Mouse (Mus musculus): ENCODE measurements at regions not wholly inside any gene's neighbourhood (a gene's known extent, or its start where the extent isn't known, plus 50 kb on each side); places are given as distances from the start of the nearest gene placed in this dataset.

DNA sequence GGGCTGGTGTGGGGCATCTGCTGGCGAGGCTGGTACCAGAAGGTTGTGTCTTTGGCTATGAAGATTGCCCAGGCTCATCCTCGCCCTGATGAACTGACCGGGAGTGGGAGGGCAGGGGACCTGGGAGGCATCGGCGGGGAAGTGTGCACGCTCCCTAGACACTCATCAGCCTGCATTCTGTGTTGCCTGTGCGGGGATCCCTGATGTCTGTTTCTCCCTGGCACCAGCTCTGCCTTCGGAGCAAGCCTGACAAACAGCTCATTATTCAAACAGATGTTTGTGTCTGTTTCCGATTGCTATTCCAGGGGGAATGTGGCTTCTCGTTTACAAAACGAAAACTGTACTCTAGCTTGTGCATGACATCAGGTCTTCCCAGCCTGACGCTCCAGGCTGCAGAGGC lies 412.3 kb downstream of the Cdh26 start:
- no peak for DNase-seq

DNA sequence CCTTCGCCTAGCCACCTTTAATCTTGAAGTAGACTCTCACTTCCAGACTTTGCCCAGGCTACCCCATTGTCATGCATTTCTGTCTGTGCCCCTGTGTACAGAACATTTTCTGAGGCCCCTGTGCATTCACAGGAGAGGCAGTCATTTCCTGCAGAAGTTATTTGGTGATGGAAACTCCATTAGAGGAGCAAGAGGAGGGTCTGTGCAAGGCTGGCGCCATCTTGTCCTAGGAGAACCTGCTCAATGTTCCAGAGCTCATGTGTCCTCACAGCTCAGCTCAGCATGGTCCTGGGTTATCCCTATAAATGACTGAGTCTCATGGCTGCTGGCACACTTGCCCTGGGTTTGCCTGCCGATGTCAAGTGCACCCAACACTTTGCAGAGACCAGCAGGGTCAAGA lies 413.1 kb downstream of the Cdh26 start:
- DNase-seq = no peak

DNA sequence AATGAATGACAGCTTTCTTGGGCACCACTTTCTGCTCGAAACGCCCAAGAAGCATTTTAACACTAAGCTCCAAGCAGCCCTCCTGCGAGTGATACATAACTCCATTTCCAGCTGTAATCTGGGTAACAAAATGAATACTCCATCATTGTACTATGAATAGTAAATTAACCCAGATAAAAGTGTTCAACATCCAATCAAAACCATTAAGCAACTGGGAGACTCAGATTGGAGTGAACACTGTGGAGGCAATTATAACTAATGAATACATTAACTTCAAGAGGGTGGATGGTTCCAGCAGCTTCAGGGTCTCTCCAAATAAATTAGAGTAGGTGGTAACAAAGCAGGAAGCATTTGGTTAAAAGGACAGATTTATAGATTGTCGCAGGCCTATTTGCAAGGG lies 414.2 kb downstream of the Cdh26 start:
- DNase-seq = no peak

DNA sequence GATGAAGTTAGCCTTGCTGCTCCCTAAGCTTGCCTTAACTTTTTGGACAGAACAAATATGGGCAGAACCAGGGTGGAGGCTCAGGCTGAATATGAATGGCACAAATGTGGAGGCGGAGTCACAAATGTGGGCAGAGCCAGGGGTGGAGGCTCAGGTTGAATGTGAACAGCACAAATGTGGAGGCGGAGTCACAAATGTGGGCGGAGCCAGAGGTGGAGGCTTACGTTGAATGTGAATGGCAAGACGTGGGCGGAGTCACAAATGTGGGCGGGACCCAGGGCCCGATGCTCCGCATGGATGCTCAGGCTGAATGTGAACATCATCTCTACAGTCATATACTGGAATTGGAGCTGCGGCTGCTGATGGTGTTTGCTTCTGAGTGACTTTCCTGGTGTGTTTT lies 420.0 kb downstream of the Cdh26 start:
- DNase-seq = no peak

DNA sequence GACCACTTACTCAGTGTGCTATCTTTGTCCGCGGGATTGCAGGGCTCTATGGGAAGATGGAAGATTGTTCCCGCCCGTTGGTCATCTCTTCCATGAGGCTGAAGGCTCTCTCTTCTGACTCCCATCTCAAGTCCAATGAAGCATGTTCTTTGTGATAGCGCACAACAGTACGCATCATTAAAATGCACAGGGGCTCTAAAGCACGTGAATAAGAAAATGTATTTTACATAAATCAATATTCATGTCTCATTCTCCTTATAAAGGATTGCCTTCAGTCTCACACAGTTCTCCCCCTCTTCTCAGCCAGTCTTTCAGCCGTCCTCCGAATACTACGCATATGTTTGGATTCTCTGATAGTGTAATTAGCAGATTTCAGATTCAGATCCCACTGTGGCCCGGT lies 420.4 kb downstream of the Cdh26 start:
- no peak for DNase-seq

DNA sequence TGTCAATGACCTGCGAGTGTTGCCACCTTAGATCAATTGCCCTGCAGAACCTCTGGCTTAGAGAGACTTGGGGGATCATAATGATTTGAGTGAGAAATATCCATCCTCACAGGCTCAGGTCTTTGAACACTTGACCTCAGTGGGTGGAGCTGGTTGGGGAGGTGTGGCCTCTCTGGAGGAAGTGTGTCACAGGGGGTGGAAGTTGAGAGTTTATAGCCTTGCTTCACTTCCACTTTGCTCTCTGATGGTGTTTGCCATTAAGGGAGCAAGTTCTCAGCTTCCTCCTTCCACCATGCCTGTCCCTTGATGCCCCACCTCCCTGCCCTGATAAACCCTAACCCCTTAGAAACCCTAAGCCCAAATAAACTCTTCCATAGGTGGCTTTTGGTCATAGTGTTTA lies 423.7 kb downstream of the Cdh26 start:
- no peak for DNase-seq

DNA sequence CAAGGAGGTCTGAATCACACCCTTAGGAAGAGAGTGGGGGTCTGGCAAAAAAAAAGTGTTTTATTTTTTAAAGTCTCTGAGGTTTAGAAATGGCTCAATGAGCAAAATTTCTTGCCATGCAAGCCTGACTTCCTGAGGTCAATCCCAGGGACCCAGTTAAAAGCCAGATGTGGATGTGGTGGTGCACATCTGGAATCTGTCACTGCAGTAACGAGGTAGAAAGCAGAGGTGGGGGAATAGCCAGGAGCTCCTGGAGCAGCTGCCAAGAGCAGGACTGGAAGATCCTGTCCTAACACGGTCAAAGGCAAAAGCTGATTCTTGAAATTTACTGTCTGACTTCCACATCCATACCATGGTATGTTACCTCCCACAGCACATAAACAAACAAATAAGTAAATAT lies 424.4 kb downstream of the Cdh26 start:
- no peak for DNase-seq

DNA sequence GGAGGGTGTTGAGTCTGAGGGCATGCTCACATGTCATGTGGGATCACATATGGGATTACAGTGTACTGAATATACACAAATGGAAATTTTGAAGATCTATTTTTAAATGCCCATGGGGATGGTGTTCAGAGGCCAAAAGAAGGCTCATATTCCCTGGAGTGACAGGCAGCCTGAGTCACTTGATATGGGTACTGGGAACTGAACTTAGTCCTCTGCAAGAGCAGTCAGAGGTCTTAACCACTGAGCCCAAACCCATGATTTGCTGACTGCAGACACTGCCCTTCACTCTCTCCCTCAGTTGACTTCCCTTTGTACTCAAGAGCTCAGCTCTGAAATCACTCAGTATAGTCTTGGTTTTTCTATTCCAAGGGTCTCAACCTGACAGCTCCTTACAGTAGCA lies 432.3 kb downstream of the Cdh26 start:
- DNase-seq = no peak

DNA sequence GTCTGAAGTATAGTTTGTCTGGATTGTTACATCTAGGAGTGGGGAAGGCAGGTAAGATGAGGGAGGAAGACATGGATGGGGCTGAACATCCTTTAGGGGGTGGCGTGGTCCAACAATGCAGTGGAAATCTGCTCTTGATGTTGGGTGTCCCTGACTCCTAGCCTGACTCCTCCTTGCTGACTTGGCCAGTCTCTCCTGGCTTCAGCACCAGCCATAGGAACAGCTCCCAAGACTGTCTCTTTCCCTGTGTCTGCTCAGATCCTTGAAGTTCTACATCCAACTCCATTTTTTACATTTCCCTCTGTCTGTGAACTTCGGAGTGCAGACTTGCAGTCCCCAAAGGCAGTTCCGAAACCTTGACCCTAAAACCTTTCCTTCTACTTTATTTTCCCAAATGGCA lies 436.8 kb downstream of the Cdh26 start:
- no peak for DNase-seq

DNA sequence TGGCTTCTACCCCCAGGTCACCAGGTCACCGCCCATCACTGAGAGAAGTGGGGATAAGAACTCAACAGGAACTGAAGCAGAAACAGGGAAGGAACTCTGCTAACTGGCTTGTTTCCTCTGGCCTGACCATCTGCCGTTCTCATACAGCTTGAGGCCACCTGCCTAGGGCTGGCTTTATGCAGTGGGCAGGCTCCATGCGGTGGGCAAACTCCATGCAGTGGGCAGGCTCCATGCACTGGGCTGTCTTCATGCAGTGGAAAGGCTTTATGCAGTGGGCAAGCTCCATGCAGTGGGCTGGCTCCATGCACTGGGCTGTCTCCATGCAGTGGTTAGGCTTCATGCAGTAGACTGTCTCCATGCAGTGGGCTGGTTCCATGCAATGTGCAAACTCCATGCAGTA lies 438.8 kb downstream of the Cdh26 start:
- DNase-seq = no peak

DNA sequence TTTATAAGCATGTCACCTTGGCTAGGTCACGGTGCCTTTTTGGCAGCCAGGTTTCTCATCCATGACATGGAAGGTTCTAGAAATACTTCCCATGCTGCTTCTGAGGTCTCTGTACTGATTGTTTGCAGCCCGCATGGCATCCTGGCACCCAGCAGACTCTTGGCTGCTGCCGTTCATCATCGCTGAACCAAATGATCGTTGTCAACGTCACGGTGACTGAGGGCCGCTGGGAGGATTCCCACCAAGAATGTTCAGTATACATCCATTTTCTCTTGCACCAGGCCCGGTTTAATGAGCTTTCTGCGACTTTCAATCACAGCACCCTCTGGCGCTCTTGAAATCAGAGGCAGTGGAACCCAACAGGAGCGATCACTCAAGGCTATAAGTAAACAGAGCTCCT lies 448.1 kb downstream of the Cdh26 start:
- DNase-seq = no peak

DNA sequence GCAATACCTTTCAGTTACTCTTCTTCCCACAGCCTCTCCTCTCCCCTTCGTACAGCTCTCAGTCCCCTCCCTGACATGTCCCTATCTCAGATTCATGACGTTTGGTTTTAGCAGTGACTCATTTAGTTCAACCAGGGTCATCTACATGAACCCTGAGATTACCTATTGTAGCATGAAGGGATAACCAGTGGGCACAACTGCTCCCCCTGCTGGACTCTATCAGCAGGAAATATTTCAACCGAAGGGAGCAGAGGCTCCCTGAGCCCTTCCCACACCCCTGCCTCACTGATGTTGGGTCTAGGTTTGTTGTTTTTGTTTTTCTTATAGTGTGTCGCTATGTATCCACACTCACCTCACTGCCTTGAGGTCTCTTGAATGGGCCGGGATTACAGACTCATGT lies 455.4 kb downstream of the Cdh26 start:
- DNase-seq = peak; percentile 2

DNA sequence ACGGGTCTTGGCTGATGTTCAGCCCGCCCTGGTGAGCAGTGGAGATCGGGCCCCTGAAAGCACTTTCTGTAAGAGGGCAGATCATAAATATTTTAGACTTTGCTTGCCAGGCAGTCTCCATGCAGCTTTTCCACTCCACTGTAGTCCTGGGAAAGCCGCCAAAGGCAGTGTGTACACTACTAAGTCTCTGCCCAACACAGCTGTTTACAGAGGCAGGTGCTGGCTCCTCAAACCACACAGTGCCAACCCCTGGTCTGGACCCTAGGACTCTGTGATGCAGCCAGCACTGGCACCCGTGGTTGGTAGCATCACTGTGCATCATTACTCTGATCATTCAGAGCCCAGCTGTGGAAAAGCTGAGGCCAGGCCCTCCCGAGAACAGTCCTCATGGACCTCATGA lies 458.4 kb downstream of the Cdh26 start:
- no peak for DNase-seq

DNA sequence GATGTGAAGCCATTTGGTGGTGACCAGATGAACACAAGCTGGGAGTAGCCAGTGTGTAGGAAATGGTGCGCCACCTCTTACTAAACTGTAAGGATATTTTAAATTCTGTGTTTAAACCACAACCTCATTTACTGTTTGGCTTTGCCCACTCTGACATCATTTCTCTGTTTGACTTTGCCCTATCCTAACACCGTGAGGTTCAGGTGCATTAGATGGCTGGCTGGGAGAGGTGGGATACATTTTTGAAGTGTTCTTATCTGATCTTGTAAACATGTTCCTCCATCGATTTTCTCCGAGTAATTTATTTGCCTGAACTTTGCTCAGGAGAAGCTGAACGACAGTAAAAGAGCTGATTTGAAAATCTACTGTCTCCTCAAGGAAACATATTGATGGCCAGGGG lies 472.1 kb downstream of the Cdh26 start:
- no peak for DNase-seq

DNA sequence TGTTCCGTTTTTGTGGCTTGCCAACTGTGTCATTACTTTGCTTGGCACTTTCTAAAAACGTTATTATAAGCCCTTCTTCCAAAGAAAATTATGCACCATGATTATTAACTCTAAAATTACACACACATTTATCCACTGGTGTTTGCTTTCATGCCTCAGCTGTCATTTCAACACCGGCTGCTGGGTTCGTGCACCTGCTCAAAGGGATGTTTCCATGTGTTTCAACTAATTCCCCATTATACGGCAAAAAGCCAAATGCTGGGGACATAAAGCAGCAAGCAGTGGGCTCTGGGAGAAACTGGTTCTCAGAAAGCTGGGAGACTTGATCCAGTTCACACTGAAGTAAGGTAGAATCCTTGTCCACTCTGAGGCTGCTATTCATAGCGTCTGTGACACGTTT lies 479.0 kb downstream of the Cdh26 start:
- DNase-seq = no peak

DNA sequence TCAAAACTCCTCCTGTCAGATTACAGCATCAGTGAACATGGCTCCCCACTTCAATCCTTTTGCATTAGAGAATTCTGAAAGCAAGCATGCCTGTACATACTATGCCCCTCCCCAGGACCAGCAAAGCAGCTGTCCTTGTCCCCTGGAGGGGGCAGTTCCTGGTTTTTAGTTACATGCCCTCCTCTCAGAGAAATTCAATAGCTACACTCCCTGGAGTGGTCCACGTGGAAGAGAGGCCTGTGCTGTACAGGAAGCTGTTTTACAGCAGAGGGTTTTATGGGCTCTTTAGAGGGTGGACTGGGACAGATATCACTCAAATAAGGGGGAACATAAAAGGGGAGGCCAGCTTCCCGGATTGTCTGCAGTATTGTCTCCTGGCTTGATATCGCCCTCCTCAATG lies 481.3 kb downstream of the Cdh26 start:
- no peak for DNase-seq

DNA sequence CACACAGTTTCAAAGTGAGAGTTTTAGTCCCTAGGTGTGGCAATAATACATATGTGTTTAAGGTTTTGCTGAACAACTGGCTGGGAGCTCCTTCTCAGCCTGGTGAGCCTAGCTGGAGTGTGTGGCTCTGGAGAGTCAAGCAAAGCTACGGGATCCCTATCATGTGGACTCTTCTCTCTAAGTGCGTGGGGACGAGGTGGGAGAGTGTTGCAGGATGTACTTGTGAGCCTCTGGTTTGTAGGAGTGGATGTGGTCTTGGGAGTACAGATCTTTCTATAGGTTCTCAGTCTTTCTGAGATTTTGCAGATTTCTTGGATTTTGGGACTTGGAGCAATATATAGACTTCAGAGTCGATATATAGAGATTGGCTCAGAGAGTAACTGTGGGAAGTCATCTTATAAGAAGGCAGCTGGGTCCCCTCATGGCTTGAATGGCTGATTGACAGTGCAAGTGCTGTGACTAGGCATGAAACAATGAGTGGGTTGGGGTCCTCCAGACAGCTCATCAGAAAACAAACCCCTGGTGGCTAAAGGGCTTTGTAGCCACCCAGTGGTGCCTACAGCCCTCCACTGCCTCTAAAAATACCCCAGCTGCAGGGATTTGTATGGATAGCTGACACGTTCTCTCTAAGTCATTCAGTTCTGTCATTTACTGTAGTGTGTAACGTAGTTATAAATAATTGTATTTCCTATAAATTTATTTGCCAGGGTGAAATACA lies 486.1 kb downstream of the Cdh26 start:
- DNase-seq = no peak

DNA sequence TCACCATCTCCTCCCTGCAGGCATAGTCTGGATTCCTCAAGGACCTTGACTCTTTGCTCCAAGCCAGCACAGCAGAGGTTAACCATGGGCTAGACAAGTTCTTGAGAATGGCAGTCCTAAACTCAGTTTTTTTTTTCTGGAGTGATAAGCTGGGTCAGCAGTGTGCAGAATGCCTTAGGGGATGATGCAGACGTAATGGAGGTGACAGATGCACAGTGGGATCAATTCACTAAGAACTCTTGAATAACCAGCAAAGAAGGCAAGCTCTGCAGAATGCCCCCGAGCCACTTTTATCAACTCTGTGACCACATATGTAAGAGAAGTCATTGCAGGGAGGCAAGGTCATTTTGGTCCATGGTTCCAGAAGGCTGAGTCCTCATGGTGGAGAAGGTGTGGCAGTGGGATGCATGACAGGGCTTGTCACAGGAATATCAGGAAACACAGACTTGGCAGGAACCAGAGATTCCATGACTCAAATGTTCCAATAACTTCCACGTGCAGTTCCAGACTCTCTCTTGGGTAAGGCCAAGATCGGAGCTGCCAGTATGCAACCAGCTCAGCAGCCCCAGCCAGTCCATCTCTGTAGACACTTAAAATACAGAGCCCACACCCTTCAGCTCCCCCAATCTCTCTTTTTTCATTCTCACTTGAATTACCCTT lies 494.3 kb downstream of the Cdh26 start:
- no peak for DNase-seq

DNA sequence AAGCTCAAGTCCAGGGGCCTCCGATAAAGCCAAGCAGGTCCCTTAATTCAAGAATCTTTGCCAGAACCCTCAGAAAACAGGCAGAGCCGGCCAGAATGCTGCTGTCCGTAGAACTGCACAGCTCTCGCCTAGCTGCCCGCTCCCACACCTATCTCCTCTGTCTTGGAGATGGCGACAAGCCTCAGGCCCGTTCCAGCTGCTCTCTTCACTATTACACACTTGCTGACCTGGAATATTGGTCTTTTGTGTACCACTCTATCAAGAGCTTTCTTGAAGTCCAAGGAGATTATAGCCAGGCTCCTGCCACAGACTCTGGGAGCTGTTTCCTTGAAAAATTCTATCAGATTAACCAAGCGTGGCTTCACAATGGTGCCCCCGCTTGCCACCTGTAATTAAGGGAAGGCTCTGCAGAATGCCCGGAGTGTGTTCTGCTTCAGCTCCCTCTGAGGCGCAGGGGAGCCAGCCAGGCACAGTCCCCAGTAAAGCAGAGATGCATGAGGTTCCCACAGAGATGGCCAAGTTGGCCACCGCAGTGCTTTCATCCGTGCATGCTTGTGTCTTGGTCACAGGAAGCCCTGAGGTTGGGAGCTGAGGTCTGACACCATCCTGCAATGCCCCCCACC lies 496.8 kb downstream of the Cdh26 start:
- no peak for DNase-seq

DNA sequence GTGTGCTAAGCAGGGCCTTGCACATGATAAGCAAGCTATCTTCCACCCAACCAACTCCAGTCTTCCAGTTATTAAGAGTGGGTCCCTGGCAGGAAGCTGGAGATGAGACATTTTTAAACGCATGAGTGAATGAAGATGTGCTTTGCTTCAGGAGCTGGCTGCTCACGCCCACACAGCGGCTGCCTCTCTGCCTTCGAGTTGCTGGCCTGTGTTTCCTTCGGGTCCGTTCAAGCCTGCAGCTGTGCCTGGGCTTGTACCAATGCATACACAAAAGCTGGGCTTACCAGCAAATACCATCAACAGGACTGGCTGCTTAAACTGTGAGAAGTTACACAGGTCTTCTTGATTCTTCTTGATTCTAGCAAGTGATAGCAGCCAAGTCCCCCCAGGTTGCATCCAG lies 498.7 kb downstream of the Cdh26 start:
- no peak for DNase-seq

DNA sequence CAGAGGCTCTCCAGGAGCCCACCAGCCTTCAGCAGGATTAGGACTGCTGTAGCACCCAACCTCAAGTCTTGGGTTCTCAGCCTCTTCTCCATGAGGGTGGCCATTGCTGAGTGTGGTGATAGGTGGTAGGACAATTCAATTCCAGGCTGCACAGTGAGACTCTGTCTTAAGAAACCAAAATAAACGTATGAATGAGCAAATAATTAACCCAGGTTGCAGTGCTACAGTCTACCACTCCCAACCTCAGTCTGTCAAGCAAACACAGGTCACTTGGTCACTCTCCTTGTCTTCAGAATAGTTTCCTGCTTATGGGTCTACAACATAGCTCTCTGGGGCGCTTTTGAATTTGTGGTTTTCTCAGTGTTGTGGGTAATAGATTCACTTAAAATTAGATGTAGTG lies 499.8 kb downstream of the Cdh26 start:
- no peak for DNase-seq

DNA sequence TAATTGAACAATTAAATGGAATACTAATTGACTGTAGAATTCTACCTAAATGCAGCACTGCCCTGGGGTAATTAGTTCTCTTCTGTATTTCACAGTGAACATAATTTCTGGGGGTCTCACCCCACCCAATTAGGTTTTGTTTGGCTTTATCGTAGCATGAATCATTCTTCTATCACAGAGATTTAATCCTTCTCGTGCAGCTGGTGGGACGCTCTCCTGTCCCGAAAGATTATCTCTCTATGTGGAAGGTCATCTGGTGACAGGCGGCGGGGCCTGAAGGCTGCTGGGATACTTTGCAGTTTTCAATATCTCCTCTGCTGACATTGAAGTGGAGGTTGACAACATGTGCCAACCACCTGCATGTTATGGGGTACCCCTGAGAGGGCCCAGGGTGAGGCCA lies 493.8 kb upstream of the Cdh4 start:
- no peak for DNase-seq

DNA sequence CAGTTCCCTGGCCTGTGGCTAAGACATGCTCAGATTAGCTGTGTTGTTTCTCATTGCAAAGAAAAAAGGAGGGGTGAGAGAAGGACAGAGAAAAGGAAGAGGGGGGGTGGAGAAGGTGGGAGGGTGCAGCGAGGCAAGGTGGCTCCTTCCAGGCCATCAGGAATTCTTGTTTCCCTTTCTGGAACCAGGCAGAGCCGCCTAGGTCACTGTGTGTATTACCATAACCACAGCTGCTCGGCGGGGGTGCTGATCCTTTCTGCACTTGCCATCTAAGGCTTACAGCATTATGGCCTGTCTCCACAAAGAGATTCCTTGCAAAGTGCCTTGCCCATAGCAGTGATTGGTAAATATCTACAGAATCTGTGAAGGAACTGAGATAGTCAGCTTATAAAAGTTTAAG lies 493.1 kb upstream of the Cdh4 start:
- DNase-seq = no peak

DNA sequence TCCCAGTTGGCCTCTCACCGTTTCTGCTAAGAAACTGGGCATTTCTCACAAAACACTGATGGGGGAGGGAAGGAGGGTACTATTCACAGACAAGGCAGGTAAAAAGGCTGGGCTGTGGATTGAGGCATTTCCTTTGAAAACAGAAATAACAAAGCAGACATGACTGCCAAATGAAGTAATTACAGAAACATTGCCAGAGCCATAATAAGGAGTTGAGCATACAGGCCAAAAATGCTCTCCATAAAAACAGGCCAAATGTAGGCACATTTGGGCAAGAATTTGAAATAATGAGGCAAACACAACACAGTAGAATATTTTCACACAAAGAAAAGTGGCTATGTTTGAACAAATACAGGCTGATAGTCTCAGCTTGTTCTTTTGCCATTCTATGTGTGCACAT lies 491.9 kb upstream of the Cdh4 start:
- no peak for DNase-seq

Data from cerebellum, adult 9-10 months (tissue).